Mouse (Mus musculus): ENCODE measurements at regions not wholly inside any gene's neighbourhood (a gene's known extent, or its start where the extent isn't known, plus 50 kb on each side); places are given as distances from the start of the nearest gene placed in this dataset.

DNA sequence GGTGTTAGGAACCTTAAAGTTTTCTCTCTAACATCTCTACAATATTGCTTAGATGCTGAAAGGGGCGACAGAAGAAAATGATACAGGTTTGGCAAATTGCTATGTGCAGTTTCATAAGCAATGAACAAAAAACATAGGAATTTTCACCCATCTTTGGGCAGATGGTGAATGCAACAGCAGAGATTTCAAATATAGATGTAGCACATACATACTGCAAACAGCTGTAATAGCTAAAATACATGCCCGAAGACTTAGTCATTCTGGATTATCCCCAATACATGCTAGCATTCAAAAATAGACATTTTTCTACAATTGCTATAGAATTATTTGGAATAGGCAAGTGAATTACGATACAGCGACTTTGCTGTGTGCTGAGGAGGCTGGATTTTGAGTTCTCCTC, 544.1 kb downstream of the D3Ertd751e start:
- no peak for DNase-seq (ENCODE audit: low spot score in 2 of 2)

DNA sequence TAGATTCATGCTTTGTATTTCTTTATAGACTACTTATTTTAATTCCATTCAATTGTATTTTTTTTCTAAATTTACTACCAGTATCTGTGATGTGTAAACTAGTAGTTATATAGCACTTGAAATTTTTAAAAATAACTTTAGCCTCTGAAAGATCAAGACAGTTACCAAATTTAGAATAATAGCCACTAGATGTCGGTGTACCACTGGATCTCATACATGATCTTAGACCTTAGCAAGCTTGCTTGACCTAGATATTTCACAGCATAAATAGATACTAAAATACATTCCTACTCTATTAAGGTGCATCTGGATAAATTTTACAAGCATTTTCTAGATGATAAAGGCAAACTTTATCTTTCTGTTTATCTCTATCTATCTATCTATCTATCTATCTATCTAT, 570.0 kb downstream of the D3Ertd751e start:
- DNase-seq (ENCODE audit: low spot score in 2 of 2): no peak

DNA sequence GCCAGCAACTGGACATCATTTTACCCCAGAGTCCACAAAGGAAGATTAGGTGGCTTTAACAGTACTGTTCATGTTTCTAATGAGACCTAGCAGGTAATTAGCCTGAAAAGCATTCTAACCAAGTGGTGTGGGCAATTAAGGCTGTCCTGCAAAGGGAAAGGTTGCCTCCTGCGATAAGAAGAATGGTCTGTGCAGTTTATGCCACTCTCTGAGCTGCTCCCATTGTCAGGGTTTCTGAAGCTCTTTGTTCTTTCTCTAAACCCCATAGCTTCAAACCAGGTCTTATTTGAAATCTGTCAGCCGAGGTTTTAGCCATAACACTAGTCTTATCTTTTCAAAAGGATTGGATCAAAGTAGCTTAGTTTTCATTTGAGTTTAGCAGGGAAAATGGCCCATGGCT, 585.3 kb downstream of the D3Ertd751e start:
- DNase-seq (ENCODE audit: low spot score in 2 of 2): no peak

DNA sequence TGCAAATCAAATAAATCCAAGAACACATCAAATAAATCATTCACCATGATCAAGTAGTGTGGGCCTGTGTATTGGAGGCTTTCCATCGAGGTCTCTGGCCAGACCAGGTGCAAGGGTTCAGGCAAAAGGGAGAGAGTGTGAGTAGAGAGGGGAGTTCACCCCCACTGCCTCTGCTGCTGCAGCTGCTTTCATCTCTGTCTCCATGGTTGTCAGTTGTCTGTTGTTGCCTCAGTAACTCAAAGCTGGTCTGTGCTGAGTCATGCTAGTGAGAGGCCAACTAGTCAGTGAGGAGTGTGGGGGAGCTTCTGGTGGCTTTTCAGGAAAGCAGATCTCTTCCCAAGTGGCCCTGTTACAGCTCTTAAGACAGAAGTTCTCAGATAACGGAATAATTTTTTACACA, 600.4 kb downstream of the D3Ertd751e start:
- peak; percentile 8 to 9 for DNase-seq (ENCODE audit: low spot score in 2 of 2)

DNA sequence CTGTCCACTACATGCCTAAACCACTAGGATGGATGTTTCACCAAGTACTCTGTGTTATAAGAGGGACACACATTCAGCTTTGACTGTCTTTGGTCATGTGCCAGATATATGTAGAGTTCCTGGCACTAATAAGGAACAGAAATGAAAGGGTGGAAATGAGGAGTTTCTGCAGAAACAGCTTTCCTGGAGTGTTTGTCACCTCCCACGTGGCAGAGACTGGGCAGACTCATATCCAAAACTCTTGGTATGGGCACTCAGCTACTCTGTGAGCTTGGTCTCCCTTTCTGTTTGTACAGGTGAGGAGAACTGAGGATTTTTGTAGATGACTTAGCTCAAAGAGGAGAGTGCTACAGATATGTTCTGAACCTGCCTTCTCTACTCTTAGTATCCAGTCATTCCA, 634.4 kb downstream of the D3Ertd751e start:
- no peak for DNase-seq (ENCODE audit: low spot score in 2 of 2)

DNA sequence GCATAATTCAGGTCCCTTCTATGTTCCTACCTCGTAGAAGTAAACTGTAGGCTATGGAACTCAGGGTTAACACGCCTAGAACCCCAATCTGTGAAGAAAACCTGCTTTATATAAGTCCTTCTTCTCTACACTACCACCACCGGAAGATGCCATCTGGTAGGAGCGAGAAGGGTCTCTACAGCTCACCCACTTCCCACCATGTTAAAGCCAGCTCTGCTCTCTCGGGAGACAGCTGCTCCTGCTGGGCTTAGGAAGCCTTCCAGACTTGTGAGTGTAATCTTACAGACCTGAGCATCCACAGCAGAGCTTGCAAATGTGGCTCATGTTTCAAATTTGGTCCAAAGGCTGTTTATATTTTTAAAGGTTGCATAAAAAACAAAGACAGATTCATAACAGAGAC, 639.7 kb downstream of the D3Ertd751e start:
- no peak for DNase-seq (ENCODE audit: low spot score in 2 of 2)

DNA sequence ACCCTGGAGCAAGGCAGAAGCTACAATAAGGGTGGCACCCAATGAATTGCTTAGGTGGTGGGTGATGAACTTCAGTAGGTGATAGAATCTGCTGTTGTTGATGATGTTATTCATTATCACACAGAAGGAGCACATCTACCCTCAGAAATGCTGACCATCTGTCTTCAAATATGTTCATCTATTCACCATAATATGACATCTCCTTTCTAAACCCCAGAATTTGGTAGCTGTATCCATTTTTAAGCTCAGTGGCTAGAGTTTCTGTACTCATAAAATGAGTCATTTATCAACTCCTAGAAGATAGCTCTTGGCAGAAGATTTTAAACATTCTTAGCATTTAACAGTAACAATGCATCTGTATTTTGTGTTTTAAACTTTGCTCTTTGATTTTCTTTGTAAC, 660.3 kb downstream of the D3Ertd751e start:
- no peak for DNase-seq (ENCODE audit: low spot score in 2 of 2)

DNA sequence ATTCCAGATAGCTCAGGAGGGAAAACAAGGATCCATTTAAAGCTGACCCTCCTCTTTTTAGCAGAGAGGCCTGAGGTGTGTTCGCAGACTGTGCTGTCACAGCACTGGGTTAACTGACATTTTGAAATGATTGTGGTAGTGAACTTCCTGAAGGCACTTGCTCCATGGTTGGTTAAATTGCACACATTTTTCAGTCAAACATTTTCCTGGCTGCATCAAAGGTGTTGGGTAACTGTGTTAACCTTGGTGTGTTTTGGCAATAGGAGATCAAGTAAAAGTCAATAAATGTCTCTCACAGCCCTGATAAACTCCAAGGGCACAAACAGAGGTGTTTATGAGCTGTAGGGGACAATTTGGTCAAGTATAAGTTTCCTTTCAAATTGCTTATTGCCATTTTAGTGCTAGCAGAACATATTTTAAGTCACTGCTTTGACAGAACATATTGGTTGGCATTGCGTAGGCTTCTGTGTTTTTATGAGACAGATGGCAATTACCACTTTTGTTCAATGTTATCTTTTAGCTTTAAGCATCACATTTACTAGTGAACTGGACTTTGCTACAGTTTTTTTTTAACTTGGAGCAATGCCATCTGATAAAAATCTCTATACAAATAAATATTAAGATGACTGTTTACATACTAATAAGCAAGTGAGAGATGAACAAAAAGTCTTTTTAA, 666.7 kb downstream of the D3Ertd751e start:
- DNase-seq (ENCODE audit: low spot score in 2 of 2): peak in 1 of 2 experiments; percentile 12

DNA sequence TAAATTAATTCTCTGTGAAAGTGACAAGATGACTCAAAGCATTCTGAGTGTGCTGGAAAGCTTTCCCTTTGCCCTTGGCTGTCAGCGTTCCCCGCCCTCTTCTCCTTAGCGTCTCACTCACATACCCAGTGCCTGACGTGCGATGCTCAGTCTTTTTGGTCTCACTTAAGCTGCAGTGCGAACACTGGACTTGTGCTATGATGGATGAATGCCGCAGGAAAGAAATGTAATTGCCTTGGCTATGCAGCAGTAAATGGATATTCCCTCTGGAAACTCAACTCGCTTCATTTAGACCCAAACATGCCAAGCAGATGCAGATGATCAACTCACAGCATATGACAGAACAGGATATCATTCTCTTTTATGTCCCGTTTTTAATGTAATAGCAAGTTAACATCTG, 685.0 kb downstream of the D3Ertd751e start:
- no peak for DNase-seq (ENCODE audit: low spot score in 2 of 2)

DNA sequence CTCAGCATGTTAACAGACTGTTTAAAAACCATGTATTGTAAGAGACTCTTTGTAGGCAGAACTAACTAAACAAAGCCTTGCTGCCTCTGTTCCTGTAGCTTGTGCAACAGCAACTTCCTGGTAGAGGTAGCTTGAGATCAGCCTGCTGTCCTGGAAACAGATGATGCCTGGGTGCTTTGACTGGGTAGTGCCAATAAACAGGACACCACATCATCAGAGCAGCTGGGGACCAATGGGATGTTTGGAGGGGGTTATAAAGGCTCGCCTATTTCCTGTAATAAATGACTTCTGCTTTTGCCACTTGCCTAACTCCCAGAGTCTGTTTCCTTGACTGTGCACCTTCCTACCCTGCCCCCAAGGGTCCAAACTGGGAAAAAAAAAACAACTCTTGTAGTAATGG, 707.2 kb downstream of the D3Ertd751e start:
- no peak for DNase-seq (ENCODE audit: low spot score in 2 of 2)

DNA sequence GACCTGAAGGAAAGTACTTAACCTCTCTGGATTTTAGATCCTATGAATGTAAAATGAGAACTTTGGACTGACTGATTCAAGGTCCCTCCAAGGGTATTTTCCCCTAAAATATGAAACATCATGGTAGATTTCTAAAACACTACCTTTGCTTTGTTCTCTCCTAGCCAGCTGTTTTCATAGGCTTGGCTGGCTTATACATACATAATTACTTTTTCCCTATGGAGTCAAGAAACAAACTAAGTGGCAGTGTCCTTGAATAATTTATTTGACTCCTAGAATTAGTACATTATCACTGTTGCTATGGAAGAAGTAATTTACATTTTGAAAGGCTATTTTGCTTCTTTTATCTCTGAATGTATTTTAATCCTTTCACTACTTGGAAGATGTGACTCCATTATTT, 721.9 kb downstream of the D3Ertd751e start:
- DNase-seq (ENCODE audit: low spot score in 2 of 2): no peak

DNA sequence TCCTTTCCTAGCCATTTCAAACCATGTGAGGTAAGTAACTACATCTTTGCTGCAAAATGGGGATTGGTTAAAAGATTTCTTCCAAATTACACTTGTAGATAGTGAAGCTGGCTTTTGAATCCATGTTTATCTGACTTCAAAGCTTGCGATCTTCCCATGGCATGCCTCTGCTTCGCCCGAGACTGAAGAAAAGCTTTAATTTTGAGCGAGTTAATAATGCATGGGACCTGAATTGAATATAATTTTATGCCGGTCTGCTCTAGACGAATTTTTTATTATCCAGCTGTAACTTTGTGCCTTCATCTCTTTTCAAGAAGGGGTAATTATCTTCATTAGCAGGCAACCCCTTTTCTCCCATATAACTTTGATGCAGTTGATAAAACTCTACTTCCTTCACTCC, 724.7 kb downstream of the D3Ertd751e start:
- no peak for DNase-seq (ENCODE audit: low spot score in 2 of 2)

DNA sequence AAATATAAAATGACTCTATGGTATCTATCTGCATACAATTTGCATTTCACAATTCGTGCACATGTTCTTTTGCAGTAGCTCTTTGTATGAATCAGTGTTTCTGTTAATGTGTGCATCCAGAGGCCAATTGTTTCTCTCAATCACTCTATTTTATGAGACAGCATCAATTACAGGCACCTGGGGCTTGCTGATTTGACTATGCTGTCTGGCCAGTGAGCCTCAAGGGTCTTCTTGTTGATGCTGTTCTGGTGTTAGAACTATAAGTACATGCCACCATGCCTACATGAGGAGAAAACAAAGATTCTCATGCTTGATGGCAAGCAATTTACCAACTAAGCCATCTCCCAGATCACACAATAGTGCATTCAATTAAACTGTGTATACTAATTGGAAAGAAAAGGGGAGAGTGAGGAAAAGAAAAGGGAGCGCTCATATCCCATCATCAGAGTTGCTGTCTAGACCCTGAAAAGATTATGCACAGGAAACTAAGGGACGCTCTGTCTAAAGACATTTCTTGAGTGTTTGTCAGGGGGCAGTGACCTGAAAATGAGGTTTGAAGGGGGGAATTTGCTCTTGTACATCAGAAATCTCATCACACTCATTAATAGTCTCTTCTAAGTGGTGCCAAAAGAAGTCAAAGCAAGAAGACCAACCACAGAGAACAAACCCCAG, 772.6 kb downstream of the D3Ertd751e start:
- no peak for DNase-seq (ENCODE audit: low spot score in 2 of 2)

DNA sequence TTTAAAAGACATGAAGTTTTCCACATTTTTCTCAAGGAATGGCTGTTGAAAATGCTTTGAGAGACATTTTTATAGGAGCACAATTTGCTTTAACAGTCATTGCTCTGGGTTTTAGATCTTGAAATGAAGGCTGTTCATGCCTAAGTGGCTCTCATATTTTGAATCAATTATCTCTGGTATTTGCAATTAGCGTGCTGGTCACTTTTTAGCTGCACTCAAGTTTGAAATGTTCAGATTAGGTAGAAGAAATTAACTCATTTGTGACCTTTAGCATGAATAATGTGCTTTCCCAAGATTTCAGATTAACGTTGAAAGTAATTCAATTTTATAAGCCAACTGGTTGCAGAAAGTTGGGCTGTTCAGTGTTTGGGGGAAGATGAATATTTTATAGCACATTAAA, 773.9 kb downstream of the D3Ertd751e start:
- DNase-seq (ENCODE audit: low spot score in 2 of 2): no peak

DNA sequence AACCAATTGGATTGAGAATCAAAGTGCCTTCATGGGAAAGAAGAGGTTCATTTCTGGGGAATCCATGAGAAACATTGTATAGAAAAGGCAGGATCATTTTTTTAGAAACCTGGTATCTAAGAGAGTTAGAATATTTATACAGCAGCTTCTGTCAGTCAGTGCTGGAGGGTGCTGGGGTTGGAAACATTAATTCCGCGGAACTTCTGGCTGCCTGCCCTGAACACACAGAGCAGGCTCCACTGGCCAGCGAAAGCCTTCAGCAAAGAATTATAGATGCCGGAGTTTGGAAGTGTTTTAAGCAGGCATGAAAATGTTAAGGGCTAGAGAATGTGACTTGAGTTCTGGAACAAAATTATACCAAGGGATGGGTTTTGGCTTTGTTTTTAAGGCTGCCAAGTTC, 789.0 kb downstream of the D3Ertd751e start:
- DNase-seq (ENCODE audit: low spot score in 2 of 2): peak in 1 of 2 experiments; percentile 17

DNA sequence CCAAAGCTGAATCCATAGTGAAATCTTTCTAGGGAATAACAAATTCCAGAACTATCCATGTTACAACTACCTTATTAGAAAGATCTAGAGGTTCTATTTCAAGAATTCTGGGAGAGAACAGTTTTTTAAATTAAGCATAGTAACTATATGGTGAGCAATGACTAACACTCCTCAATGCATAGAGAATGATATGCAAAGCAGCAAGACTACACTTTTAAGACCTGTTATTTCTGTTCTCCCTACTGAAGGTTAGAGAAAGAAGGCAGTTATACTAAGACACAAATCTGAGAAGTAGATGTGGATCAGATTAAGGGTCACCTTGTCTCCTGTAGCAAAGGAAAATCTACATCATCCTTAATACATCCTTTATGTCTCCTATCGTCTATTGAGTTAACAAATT, 824.3 kb downstream of the D3Ertd751e start:
- DNase-seq (ENCODE audit: low spot score in 2 of 2): no peak

DNA sequence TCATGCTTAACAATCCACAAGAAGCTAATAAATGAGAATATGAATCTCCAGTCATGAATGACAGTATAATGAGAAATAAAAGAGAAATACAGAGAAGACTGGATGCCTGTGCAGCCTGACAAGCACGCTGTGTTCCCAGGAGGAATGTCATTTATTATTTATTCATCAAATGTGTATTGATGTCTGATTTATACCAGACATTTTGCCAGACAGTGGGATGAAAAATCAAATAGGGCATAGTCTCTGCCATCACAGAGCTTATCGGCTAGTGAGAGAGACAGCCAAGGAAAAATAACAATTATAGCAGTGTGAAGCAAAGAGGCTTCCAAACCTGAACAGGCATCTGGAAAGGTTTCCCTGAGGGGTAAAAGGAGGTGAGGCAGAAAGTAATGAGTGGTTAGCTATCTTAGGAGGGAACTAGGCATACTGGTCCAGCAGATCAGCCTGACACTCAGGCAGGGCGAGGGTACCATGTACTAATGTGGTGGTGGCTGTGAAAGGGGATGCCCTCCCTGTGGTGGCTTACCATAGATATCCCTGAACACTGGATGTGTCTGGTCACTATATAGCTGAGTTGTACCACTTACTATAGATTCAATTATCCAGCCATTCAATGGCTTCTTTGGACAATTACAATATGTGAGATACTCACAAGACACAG, 828.1 kb downstream of the D3Ertd751e start:
- no peak for DNase-seq (ENCODE audit: low spot score in 2 of 2)

DNA sequence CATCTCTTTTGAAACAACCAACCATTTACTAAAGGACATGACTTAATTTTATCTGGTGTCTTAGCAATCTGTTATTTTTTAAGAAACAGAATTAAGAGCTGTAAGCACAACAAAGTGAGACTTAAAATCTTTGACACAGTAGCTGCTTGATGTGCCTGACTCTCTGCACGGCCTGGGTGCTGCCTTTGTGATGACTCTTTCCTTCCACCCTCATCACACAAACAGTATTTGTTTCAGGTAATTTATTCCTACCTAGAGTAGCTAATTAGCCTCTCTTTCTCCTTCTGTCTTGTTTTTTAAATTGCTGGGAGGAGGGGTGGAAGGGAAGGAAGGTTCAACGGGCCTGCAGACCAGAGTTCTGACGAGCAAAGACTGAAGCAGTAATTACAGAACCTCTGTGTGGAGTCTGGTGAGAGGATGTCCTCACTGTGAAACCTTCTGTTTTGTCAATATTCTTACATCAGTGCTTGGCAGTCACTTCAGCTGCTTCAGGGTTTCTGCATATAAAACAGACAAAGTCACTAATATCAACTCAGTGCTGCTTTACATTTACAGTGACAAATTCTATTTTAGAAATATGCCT, 829.6 kb downstream of the D3Ertd751e start:
- no peak for DNase-seq (ENCODE audit: low spot score in 2 of 2)

DNA sequence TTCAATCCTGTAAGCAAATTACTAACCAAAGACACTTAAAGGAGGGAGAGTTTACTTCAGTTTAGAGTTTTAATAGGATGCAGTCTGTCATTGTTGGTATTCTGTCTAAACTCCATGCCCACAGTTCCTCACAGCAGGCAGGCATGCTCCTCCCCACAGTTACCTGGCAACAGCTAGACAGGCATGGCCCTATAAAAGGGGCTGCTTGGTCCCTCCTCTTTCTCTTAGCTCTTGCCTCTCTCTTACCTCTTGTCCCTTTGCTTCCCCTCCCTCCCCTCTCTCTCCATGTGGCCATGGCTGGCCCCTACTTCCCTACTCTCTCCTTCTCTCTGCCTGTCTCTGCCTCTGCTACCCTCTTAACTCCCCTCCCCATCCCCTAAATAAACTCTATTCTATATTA, 830.7 kb downstream of the D3Ertd751e start:
- no peak for DNase-seq (ENCODE audit: low spot score in 2 of 2)

DNA sequence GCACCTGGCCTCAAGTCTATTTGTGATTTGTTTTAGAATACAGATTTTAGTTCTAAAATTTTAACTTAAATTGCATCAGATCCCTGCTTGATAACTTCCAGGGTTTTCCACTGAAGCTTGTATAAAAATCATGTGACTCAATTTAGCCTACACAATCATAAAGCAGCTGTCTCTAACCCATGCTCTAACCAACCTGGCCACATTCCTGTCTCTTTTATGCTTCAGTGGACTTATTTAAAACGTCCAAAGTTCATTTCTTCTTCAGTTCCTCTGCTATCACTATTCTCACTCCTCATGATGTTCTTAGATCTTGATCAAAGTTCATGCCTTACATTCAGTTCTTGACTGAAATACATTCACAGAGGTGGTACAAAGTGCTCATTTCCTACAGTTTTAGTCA, 839.9 kb downstream of the D3Ertd751e start:
- no peak for DNase-seq (ENCODE audit: low spot score in 2 of 2)

DNA sequence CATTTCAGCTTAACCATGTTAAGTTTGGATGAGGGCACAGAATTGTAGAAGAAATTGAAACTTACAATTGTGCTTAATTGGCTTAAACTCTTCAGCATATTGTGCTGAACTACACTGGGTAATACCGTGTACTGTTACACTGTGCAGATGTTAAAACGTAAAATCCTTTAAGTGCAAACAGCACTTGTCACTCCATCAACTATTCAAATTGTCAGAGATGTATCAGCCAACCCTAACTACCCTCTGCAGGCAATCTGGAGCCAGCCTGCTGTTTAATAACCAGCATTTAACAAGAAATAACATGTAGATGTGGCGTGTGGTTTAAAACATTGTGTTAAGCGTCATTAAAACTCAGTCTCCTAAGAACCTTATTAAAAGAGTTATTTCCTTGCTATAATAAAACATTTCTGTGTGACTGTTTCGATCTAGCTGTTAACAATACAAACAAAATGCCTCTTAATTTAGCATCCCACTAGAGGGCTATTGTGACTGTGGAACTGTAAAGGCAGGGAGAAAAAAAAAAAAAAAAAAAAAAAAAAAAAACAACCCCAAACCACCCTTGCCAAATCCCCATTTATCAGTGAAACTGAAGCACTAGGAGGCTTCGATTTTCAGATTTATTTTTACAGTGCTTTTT, 845.0 kb downstream of the D3Ertd751e start:
- DNase-seq (ENCODE audit: low spot score in 2 of 2): no peak

DNA sequence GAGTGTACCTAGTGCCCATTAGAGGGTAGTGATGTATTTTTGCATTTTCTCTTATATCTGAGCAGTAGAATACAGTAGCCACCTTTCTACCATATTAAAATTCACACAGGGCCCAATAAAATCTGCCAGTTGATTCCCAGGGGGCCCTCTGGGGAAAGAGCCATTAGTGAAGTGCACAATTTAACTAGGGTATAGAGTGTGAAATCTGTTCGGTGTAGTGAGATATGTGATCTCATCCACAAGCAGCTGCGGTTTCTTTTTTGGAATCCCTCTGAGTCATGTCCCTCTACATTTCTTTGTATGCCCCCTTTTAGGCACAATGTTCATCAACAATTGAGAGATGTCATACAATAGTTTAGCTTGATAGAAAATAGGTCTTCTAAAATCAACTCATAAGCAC, 847.1 kb downstream of the D3Ertd751e start:
- no peak for DNase-seq (ENCODE audit: low spot score in 2 of 2)

Measured in layer of hippocampus, postnatal 10 days (tissue).